Mouse (Mus musculus) cerebellum, adult 2 months (tissue): ENCODE data around the gene Krt87.

Experiments used
- CTCF ChIP-seq: fragments of 200-500 bp; IDR thresholded peaks from 2 replicates; pipeline ENCODE4 v1.5.1; 2011; ENCODE audit warnings: low read depth, mild to moderate bottlenecking, control low read depth, low read length, moderate library complexity, borderline replicate concordance; ENCODE audit not compliant: insufficient read depth
- POLR2A ChIP-seq: fragments of 200-500 bp; IDR thresholded peaks from 2 replicates; pipeline ENCODE4 v1.6.1; 2011; ENCODE audit warnings: low read length, control low read depth, borderline replicate concordance; ENCODE audit not compliant: insufficient read depth

DNA sequence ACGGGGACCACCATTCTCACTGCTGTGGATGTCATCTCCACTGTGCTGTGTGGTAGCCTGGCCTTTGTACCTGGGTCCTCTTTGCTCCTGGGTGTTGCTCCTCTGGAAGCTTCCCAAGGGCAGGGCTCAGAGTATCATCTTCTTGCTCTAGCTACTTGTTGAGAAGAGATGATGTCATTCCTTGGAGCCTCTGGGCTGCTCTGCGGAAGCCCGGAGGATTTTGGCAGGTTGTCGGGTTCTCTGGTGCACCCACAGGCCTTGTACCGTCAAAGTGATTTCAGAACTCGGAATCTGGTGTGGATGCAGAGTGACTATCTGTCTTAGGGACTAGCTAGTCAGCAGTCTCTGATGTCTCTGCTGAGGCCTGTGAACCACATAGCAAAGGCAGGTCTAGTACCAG, 53.5 kb downstream of the Krt87 start:
- no peak for TF ChIP-seq CTCF
- no peak for TF ChIP-seq POLR2A
